Mouse (Mus musculus) kidney, adult 8-10 months (tissue): Measurements from ENCODE around the gene Ndufc2.

Experiments
- DNase-seq, 2 experiments: peaks; one replicate each; pipeline ENCODE4 v3.0.0; 2022

Gene Ndufc2

DNA sequence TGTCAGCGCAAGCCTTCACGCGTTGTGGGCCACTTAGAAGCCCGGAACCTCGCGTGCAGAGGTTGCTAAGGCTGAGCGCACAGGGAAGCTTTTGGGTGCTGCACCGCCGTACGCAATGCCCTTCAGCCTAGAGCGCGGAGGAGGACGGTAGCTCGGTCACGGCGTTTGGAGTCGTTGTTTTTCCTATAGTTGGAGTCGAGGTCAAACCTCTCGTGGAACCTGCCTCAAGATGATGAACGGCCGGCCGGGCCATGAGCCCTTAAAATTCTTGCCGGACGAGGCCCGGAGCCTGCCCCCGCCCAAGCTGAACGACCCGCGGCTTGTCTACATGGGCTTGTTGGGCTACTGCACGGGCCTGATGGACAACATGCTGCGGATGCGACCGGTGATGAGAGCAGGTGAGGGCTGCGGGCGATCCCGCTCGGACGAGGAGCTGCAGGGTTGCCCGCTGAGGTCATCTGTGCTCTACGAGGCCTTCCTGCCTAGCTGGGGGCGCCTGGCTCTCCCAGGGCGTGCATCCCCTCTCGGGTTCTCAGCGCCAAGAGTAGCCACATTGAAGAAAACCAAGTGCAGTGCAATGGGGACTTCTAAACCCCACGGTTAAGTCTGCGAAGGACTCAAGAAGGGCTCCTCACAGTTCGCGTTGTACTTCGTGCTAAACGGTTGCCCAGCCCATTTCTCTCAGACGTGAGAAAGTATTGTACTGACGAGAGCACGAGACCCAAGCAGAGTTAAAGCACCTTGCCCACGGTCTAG lies at the start of gene Ndufc2:
Gene Ndufc2 (plus strand): TSS at position 44 of the 756 bp plus-strand sequence.
- peak; percentile 47 to 78 for DNase-seq

DNA sequence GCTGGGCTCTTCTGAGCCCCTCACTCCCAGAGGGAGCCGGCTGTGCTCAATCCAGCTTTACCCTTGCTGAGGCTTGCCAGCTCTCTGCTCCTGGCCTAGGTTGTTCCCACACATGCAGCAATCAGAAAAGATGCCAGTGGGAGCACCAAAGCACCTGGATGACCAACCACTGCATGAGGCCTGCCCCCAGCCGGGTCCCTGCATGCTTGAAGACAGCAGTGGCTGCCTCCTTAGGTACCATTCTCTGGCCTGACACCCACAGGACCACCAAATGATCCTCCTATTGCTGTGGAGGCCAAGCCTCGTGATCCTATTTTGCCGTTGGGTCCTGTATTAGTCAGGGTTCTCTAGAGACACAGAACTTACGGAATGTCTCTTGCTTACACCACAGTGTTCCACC lies 48.9 kb upstream of the Ndufc2 start:
- DNase-seq, result no peak

DNA sequence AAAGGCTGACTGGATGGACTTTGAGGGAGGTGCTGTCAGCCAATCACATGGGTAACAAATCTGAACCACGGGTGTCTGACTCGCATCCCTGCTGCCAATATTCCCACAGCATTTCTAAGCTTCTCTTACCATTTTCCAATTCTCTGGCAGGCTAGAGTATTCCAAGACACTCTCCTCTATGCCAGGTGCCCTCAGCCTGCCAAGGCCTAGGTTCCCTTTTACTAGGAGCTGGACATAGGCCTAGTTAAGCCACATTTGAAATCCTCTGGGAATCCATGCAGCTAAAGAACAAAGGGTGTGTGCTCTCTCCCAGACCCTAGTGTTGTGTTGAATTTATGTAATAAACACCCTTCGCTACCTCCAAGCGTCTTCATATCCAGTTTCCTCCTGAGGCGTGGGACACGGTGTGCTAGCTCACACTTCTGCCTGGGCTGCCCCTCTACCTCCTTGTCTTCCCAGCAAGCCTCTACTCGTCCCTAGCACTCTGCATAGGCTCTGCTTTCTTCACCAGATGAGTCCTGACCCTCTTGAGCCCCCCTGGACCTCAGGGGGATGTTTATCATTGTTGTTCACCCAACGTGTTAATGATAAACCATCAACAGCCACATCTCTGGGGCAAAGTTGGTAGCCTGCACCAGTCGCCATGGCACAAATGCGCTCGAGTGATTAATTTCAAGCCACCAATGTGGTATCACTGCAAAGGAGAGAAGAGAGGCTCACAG lies 47.9 kb upstream of the Ndufc2 start:
- DNase-seq, result no peak

DNA sequence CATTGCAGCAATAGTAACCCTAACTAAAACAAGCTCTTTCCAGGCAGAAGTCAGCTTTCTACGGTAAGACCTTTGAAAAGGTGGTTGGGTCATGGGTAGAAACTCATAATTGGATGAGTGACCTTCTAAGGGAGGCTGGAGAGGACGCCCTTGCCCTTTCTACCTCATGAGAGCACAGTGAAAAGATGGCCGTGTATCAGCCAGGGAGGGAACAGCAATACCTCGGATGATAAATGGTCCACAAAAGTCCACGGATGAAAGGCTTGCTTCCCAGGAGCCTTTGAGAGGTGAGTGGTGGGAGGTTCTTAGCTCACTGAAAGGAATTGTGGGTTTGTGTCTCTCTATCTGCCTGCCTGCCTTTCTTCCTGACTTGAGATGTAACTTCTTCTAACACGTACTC lies 46.4 kb upstream of the Ndufc2 start:
- DNase-seq, result no peak

DNA sequence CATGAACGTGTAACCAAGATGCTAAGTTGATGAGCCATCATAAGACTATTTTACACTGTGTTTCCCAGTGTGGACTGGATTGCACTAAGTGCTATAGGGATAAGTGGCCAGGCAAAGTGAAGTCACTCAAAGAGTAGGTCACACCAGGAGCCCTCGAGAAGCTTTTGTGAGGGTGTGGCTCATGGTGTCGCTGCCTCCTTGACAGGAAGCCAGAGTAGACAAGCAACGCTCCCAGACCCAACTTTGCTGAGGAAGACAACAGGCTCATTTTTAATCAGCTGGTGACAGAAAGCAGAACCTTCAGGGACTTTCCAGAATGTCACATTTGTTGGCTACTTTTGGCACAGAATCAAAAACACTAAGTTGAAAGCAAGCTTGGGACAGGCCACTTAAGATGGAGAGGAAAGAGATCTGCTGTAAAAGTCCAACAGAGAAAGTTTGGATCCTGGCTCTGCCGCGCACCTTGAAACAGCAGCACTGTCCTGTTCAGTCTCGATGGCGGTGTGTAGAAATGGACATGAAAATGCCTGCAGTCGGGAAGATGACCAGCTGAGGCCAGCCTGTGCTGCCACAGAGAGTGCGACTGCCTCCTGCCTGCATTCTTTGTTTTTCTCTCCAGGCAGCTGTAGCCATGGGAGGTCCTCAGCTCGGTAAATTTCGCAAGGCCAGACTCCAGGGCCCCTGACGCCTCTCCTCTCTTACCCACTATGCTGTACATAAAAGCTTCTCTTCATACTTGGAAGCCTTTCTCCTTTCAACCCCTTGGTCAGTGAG lies 44.5 kb upstream of the Ndufc2 start:
- DNase-seq, result no peak

DNA sequence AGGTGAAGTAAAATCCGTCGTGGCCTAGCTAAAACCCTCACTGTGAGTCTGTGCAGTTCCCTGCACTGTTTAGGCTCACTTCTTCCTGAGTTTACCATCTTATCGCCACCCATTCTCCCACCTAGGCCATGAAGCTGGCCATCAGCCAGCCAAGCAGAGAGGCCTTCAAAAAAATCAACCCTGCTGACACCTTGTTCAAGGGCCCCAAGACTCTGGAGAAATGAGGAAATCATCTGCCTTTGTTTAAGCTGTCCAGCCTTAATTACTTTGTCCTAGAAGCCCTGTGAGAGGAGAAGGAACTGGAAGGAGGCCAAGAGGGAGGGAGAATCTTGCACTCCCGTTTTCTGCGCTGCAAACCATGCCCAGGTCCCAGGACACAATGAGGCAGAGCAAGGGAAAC lies 43.5 kb upstream of the Ndufc2 start:
- no peak for DNase-seq

DNA sequence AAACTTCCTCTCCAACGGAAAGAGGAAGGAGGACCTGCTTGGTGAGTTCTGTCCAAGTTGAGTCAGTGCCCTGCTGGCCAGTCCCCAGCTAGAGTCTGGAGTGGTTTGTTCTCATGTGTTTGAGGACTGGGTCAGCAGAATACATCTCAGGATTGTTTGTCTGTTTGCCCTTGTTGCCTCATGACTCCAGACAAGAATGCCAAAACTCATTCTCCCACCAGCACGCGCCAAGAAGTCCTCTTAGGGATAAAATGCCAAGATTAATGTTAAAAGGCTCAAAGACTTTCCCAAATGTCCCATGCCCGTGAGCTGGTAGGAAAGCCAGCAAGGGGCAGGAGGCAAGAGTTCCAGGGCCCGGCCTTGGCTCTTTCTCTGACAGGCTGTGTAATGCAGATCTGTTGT lies 42.9 kb upstream of the Ndufc2 start:
- DNase-seq, result no peak

DNA sequence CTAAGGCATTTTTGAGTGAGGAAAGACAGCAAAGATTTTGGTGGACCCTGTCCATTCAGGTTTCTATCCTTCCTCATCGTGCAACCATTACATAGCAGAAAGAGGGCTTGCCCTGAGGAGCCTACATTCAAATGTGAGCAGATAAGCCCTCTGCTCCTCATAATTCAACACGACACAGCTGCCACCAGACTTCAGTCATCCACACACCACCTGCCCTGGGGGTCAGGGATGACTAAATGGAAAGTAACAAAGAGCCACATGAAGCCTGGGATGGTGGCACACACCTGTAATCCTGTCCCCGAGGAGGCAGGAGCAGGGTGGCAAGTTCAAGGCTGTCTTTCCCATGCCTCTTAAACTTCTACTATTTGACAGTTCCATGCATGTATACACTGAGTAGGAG lies 42.0 kb upstream of the Ndufc2 start:
- no peak for DNase-seq

DNA sequence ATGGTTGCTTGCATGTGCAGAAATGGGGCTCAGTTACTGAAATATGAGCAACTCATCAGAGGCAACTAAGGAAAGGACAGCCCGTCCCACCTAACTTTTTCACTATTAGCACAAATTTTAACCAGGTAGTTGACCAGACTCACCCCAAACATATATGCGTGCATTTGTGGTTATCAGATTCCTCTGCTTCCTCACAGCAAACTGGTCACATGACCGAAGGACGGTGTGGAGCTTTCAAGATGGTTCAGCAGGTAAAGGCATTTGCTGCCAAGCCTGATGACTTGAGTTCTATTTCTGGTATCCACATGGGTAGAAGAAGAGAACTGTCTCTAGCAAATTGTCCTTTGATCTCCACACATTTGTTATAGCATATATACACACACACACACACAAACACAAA lies 41.5 kb upstream of the Ndufc2 start:
- DNase-seq, result no peak

DNA sequence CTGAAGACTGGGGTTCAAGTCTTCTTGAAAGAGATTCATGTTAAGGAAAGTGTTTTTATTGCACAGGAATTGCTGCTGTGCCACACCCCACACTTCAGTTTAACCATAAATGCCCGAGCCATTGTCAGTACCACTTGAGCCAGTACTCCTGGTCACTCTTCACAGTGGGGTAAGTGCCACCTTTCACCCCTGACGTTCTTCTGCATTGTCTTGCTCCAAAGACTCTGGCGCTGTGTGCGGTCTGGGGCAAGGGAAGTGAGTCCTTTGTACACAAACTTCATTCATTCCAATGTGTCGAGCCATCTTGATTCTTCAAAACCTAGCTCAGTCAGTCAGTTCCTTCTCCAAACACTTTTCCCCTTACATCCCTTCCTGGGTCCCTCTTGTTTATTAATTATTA lies 39.6 kb upstream of the Ndufc2 start:
- no peak for DNase-seq

DNA sequence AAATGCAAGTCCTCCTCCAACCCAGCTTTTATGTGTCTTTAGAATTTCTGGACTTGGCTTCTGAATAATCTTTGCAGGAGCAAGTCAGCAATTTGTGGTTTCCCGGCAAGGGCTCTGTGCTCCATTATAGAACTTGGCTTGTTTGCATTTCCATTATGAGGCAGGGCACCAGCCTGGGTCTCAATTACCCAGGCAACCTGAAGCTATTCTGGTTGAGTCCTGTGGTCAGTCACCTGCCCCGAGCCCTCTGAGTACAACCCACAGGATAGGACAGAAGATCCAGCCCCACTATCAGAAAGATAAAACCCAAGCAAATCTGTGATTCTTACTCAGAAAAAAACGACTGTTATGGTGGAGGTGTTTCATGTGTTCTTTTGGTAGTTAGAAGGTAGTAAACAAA lies 38.8 kb upstream of the Ndufc2 start:
- DNase-seq, result no peak

DNA sequence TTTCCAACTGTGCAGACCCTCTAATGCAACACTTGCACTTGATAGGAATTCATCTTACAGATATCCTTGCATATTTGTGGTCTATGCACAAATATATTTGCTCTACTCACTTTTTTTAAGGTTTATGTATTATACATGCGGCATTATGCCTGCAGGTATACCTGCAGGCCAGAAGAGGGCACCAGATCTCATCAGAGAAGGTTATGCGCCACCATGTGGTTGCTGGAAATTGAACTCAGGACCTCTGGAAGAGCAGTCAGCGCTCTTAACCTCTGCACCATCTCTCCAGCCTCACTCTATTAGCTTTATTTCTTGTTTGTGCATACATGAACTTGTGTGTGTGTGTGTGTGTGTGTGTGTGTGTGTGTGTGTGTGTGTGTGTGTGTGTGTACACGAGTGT lies 38.3 kb upstream of the Ndufc2 start:
- peak in 1 of 2 experiments; percentile 22 for DNase-seq

DNA sequence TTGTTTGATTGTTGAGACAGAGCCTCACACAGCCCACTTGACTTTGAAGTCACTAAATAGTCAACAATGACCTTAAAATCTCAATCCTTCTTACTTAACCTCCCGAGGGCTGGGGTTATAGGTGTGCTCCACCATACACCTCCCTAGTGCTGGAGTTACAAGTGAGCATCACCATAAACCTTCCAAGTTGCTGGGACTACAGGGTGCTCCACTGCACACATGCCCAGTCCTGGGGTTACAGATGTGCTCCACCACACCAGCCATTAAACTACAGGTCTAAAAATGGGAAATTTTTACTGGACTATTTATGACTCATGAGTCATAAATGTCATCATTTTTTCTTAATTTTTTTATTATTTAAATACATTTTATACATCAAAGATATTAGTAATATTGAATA lies 33.9 kb upstream of the Ndufc2 start:
- no peak for DNase-seq

DNA sequence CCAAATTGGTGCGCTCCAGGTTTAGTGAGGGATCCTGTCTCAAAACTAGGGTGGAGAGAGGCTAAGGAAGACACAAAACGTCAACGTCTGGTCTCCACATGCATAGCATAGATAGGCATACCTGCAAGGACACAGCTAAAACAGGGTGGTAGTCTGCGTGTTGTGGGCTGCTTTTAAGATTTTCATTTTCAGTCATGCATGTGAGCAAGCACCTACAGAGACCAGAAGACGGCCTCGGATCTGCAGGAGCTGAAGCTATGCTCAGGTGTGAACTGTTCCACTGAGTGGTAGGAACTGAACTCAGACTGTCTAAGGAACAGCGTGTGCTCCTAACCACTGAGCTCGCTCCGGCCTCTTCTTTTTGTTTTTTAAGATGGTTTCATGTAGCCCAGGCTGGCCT lies 24.7 kb upstream of the Ndufc2 start:
- no peak for DNase-seq

DNA sequence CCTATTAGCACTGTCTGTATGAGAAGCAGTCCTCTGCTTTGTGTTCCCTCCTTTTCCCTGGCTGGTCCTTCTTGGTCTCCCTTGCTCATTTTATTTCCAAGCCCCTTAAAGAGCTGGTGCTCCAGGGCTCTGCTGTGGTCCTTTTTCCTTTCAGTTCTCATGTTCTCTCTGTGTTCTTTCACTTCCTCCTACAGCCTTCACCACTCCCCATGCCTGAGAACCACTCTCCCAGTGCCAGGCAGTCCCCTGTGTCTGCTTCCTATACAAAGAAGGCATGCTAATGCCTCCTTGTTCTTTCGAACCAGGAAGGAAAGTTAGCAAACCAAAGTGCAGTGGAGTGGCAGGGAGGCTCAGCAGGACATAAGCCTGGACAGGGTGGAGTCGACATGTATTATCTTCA lies 23.9 kb upstream of the Ndufc2 start:
- DNase-seq, result no peak

DNA sequence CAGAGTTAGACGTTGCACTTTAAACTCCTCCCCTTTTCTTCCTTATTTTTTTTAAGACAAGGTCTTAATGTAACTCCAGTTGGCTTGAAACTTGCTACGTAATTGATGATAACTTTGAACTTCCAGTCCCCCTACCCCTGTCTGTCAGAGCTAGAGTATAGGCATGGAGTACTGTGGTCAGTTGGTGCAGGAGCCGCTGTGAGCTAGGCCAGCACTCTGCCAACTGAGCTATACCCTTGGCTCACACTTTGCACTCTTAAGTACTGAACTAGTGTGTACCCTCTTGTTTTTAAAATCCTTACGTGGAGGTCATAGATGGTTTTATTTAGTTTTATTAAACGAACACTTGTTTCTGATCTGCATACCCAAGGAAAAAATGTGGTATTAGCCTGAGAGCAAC lies 20.5 kb upstream of the Ndufc2 start:
- DNase-seq, result no peak

DNA sequence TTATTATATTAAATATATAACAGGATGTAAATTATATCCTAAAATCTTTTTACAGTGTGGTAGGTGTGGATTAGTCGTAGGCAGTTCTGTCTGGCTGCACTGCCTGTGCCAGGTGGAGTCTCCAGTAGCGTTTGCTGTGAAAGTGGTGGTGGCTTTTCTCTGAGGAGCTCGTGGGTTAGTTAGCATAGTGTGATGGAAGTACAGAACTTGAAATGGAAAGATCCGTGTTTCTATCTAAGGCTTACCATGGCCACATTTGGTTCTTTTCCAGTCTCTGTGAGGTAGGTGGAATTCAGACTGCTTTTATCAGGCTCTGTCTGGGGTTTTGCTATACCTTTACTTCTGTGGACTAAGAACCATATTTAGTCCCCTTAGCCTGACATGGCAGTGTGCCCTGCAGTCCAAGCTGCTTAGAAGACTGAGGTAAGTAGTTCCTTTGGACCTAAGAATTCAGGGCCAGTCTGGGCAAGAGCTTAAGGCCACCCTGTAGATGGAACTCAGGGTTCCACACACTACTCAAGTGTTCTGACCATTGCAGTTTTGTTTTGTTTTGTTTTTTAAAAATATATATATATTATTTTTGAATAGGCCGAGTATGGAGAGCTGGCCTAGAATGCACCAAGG lies 19.2 kb upstream of the Ndufc2 start:
- DNase-seq, result no peak

DNA sequence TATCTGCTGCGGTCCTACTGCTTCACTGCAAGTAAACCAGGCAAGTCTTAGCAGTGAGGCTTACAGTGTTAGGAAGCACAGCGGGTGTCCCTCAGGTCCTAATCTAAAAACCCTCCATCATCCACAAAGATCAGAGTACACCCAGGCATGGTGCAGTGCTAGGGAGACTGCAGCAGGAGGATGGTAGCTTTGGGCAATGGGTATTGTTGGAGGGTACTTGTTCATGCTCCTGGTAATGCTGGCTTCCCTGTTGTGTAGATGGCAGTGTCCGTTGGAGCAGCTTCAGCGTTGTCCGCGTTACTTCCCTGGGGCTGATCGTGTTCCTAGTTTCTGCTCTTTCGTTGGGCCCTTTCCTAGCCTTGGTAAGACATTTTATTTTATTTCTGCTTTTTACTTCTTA lies 17.1 kb upstream of the Ndufc2 start:
- no peak for DNase-seq

DNA sequence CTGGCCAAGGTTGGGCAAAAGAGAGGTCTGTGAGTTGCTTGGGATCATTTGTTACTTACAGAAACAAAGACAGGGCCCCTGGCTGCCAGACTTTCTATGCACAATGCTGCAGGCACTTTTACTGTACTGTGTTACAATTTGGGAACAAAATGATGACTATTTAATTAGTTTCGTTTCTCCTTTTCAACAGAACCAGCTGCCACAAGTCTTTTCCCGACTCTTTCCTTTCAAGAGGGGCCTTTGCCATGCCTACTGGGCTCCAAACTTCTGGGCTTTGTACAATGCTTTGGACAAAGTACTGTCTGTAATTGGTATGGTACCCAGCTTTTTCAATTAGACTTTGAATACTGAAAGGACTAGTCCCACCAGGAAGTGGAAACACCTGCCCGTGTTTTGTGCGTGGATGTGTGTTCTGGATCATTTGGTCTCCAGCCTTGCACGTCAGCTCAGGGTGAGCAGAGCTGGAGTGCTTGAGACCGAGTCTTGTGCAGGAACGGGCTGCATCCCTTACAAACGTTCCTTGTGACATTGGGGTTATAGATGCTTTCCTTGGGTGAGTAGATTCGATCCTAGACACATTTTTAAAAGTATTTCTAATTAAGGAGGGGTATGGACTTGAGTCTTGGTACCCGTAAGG lies 16.2 kb upstream of the Ndufc2 start:
- DNase-seq, result no peak

DNA sequence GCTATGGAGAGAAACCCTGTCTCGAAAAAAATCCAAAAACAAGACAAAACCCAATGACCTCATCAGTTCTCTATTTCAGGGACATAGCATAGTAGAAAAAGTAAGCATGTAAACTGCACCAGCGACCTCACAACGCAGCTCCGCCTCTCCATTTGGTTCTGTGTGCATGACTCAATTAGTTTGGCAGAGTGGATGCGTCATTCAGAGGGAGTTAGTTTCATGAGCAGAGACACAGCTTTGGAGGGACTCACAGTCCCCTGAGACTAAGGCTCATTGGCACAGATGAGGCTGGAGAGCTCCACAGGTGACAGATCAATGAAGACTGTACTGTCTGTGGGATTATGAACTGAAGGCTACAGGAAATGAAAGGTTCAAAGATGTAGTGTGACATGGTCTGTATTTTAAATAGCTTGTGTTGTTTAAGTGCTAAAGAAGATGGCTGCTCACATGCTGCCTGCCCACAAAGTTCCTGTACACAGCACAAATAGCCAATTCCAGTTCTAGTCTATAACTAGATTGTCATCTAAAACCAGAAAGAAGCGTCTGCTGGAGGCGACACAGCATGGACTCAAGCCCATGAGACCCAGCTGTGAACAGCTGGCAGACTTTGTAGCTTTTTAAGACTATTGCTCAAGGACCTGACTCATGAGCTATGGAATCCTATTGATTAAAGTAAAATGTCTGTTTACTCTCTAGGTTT lies 13.5 kb upstream of the Ndufc2 start:
- no peak for DNase-seq

DNA sequence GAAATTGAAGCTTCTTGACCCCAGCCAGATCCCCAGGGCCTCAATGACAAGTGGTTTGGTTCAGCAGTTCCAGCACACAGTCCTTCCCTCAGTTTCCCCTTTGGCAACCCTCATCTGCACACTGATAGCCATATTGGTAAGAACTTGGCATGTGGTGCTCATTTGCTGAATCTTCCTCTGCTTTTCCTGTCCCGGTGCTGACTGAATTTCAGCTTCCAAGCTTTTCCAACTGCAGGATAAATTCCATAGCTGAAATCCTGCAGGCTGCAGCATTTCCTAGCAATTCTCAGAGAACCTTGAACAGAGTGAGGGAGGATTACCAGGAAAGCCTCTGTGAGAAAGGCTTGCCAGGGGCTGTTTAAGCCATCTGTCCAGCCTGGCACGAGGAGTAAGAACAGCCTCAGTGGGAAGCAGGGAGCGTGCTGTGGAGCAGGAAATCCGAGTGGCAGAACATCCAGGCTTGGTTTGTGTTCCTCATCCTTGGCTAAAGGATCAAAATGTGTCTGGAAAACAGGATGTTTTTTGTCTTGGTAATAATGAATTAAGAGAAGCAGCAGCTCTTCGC lies 12.9 kb upstream of the Ndufc2 start:
- no peak for DNase-seq

DNA sequence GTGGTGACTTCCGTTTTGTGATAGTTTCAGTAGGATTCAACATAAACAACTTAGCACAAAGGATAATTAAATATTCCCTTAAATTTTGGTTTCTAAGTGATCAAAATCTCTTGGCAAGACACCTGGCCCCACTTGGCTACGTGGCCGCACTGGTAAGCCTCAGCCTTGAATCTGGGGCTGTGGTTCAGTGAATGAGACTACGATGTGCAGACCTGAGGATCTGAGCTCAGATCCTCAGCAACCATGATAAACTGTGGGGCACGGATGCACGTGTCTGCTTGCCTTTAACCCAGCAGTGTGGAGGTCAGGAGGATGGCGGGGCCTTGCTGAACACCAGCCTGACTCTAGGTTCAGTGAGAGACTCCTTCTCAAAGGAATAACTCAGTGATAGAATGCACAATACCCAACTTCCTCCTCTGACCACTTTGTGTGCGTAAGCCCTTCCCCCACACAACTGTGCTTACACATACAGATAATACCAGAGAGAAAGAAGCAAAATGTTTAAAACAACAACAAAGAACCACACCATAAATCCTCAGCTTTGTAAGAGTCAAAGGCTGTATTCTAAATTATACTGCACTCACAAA lies 12.1 kb upstream of the Ndufc2 start:
- DNase-seq, result no peak
